Mouse (Mus musculus) adipocyte (in vitro differentiated cells): ENCODE measurements around the gene Tgif1.
"Not testable (repeated sequence)": the region's sequence is repeated elsewhere in the genome, so short reads cannot be mapped to it uniquely, and the experiment has no call there.

Experiments used
- DNase-seq: peaks from one replicate; pipeline ENCODE4 v3.0.0-alpha.2; 2016; ENCODE audit warnings: low spot score

Gene Tgif1

DNA sequence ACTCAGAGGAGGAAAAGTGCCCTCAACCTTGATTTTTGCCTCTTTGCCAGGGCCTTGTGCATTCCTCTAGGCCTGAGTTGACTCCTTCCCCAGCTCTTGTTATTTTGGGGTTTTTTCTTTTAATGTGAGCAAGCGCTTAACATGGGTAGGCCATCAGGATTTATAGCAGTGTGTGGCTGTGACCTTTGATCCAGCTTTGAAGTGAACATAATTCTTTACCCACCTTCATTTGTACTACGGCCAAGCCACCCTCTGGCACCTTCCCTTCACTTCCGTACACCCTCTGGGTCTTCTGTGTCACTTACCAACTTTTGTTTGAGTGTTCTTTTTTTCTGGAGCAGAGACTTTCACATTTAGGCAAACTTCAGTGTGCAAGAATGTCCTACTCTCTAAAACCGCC, 10.1 kb downstream of the Tgif1 start:
- DNase-seq: no peak

GRCm38 (mm10) chr17:70838533-70838932, 14.8 kb downstream of the Tgif1 start:
- no peak for DNase-seq

GRCm38 (mm10) chr17:70838031-70838430, 15.3 kb downstream of the Tgif1 start:
- DNase-seq: no peak

- not testable (repeated sequence) for DNase-seq
Measured at GRCm38 (mm10) chr17:70837474-70837873, 15.9 kb downstream of the Tgif1 start.

DNA sequence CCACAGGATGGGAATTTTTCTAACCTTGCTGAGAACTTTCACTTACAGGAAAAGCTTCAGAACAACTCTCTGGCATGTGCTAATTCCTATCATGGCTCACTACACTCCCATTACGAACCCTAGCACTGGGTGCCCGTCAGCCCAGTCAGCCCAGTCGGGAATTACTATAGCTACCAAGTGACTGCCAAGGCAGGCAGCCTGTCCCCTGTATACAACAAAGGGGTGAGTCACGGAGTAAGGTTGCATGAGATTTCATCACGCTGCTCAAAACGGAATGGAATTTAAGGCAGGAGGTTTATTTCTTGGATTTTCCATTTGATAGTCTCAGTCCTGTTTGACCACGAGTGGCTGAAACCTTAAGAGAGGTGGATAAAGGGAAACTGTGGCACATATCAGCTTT, 16.5 kb downstream of the Tgif1 start:
- DNase-seq: peak; percentile 80

DNA sequence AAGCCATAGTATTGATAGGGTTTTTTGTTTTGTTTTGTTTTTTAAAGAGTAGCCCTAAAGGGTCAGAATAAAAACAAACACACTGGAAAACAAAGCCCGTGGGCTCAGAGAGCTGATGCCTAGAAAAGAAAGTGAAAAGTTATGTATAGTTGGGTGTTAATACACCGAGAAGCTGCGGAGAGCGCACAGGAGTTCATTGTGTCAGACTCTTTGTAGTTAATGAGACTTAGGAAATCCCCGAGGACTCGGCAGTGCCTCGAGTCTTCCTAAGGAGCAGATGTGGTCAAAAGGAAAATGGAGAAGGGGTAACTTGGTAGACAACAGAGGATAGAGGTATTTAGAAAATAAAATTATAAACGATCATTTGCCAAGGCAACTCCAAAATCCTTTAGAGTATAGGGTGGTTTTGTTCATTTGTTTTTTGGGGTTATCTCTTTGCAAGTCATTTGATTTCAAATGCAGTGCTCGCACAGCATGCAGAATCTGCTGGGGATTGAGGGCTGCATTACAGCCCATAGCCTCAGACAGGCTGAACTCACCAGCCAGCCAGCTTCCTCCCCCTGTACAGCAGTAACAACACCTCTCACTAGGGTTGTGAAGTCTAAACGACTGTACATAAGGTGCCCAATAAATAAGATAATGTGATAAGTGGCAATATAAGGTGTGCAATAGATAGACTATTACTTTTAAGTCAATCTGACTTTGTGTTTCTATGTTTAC, 18.1 kb downstream of the Tgif1 start:
- no peak for DNase-seq

DNA sequence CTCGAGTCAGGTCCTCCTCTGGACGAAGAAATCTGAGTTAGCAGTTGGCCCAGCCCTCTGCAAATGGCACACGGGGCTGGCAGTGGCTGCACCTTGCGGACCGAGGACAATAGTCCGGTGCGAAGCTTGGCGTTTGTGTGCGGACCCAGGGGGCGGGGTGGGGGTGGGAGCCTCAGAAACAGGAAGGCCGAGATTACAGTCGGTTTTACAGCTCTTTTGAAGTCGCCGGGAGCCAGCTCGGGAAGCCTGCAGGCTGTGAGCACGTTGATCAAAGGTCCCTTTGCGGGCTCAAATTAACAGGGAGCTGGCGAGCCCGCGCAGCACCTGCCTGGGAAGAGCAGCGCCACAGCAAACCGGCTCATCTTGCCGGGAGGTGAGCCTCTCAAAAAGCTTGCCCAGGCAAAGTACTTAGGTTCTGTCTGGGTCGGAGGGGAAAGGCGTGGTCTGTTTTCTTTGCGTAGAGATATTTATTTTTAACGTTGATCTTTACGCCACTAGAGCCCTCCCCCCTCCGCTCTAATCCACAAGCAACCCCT, 18.8 kb downstream of the Tgif1 start:
- DNase-seq: no peak

DNA sequence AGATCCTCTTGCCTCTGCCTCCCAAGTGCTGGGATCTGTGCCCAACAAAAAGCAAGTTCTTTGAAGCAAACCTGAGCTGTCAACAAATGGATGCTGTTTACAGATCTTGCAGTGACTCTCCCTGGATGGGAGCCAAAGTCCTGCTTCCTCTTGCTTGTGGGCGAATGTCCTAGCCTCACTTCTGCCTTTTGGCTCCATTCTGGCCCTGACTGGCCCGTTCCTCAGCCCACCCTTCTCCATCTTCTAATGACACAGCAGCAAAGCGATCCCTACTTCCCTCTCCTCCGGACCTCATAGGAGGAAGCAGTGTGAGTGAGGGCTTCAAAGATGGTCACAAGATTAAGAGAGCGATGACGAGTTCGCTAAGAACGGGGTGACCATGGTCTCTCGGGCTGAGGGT, 20.8 kb downstream of the Tgif1 start:
- DNase-seq: no peak

GRCm38 (mm10) chr17:70831591-70831990, 21.8 kb downstream of the Tgif1 start:
- DNase-seq: no peak

- DNase-seq: no peak
Measured at GRCm38 (mm10) chr17:70829943-70830715, 23.2 kb downstream of the Tgif1 start.

DNA sequence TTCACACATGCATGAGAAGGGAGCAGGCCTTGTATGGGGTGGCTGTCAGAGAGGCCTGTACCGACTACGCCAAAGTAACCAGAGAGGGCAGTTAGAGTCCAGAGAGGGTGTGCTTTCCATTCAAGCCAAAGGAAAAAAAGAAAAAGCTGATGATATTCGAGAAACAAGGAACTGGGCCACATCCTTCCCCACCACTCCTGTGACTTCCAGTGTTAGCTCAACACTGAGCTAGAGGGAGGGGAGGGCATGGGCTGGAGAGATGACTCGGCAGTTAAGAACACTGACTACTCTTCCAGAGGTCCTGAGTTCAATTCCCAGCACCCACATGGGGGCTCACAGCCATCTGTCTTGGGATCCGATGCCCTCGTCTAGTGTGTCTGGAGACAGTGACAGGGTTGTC, 24.1 kb downstream of the Tgif1 start:
- DNase-seq: no peak

DNA sequence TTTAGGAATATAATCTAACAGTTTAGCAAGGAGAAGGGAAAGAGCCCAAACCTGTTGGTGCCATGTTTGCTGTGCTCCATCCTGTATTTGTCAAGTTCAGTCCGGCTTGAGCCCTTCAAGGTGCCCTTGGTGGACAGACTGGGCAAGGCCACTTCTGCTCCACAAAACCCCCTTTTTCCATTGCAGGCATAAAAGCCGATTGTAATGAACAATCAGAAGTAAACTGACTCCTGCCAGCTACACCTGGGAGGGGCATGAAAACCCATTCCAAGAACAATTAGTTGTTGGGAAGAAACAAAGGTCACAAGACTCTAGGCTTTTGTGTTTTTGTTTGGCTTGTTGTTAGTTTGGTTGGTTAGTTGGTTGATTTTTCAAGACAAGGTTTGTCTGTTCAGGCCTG, 24.8 kb downstream of the Tgif1 start:
- no peak for DNase-seq

DNA sequence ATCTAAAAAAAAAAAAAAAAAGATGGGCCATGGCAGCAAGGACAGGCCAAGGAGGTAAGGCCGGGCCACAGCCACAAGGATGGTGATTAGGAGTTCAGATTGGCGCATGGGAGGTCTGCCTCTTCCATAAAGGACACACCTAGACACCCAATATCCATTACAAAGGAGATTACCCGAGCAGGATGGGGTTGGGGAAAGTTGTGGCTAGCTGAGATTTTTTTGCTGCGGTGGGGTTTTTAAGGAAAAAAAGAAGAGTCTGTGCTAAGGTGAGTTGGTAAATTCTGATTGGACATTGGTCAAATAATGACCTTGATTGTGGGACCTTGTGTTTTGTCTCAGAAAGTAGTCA, 25.2 kb downstream of the Tgif1 start:
- no peak for DNase-seq

GRCm38 (mm10) chr17:70827463-70828179, 25.7 kb downstream of the Tgif1 start:
- DNase-seq: not testable (repeated sequence)

- no peak for DNase-seq
Measured at GRCm38 (mm10) chr17:70826227-70826626, 27.1 kb downstream of the Tgif1 start.

- DNase-seq: no peak
Measured at GRCm38 (mm10) chr17:70823083-70823482, 30.3 kb downstream of the Tgif1 start.

- no peak for DNase-seq
Measured at GRCm38 (mm10) chr17:70817862-70818451, 35.4 kb downstream of the Tgif1 start.

DNA sequence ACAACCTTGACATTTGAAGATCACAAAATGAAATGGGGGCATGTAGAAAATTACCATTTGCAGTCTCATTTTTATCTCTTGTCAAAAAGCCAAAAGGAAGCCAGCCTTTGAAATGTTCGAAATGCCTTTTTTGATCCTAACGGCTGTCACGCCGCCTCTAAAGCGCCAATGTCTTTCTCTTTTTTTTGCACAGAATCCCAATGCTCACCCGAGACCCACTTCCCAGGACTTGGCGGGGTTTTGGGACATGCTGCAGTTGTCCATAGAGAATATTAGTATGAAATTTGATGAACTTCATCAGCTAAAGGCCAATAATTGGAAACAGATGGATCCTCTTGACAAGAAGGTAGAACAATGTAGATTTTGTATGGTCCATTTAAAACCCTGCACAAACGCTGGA, 38.3 kb downstream of the Tgif1 start:
- DNase-seq: no peak

- DNase-seq: no peak
Measured at GRCm38 (mm10) chr17:70810795-70811194, 42.6 kb downstream of the Tgif1 start.

- no peak for DNase-seq
Measured at GRCm38 (mm10) chr17:70809776-70810175, 43.6 kb downstream of the Tgif1 start.

DNA sequence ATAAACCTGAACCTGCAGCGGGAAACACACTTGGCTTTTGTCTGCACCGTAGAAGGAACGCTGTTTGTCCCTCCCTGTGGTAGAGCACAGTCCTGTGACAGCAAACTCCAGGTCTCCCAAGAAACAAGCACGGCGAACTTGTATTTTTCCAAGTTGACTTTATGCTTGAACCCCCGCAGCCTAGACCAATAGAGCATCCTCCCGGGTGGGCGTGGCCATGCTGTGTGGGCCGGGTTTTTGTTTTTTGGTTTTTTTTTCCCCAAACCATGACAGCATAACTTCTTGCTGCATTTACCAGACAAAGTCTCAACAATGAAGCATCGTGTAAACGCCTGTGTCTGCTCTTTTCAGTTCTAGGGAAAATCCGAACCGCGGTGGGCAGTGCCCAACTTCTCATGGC, 44.5 kb downstream of the Tgif1 start:
- DNase-seq: no peak

GRCm38 (mm10) chr17:70807885-70808284, 45.5 kb downstream of the Tgif1 start:
- DNase-seq: no peak
